ENCODE assay signal across 10 mouse cellular contexts in the genomic region with DNA sequence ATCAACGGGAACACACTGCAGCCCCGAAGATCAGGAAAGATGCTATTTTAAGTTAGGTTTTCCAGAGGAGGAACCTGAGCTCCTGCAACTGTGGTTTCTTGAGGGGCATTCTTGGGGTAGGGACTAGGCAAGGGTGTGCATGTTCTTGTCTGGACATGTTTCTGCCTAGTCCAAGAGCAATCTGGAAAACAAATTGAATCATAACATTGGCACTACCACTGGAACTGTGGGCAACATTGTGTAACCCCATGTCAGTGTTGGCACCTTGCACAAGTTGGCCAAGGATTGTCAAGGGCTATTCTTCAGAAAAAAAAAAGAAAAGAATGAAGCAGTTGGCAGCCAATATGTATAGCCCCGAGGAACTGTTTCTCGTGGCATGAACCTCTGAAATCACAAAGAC.
"Had no signal": no experiment of that assay in that cellular context is flagged by ENCODE, and none has a peak within 500 bp of the region (broad histone marks: within the 10 kb centered on the region; RNA-seq: fewer than 3 reads in every experiment).

No protein-coding gene starts in this region.

- DNase-seq: kidney, adult 9 months; kidney, postnatal 4 days; left cerebral cortex, postnatal 4 days; lung, embryonic 14.5 days; lung, postnatal 4 days; retina, postnatal 1 day; right cerebral cortex, postnatal 4 days; spleen, adult 18-20 months; thymus, adult 18-20 months; thymus, postnatal 14 days had no signal
